Mouse (Mus musculus) kidney, adult 9 months (tissue): Measurements from ENCODE around the gene Tceal7.
"Not testable (repeated sequence)": the region's sequence is repeated elsewhere in the genome, so short reads cannot be mapped to it uniquely, and the experiment has no call there.

ENCODE experiments used
- DNase-seq: peaks from one replicate; pipeline ENCODE4 v3.0.0; 2022

Tceal7 gene

GRCm38 (mm10) chrX:136249671-136250070, 35.1 kb downstream of the Tceal7 start:
- DNase-seq = no peak

GRCm38 (mm10) chrX:136252023-136252729, 37.6 kb downstream of the Tceal7 start:
- DNase-seq = no peak

- DNase-seq = no peak
These were observed 53.1 kb downstream of the Tceal7 start for GRCm38 (mm10) chrX:136267720-136268119.

- DNase-seq = no peak
These were observed 53.6 kb downstream of the Tceal7 start for GRCm38 (mm10) chrX:136268173-136268572.

- peak; percentile 35 for DNase-seq
These were observed 55.3 kb downstream of the Tceal7 start, which contains the start of gene Bex3 for GRCm38 (mm10) chrX:136269743-136270392. Gene Bex3, plus strand, starts transcription at chrX:136270253.

GRCm38 (mm10) chrX:136270393-136271111, 56.0 kb downstream of the Tceal7 start:
- not testable (repeated sequence) for DNase-seq

- no peak for DNase-seq
These were observed 60.0 kb downstream of the Tceal7 start for GRCm38 (mm10) chrX:136274542-136274941.

GRCm38 (mm10) chrX:136275386-136275785, 60.8 kb downstream of the Tceal7 start:
- no peak for DNase-seq
